Mouse (Mus musculus) heart, adult 2 months (tissue): ENCODE data around the gene Kcnk13. TPM values are rescaled to one million over a fixed set of nuclear protein-coding genes. Genes with fewer than 3 reads are reported as not detected.

Experiments used
- DNase-seq, 2 experiments: peaks; one replicate each; pipeline ENCODE4 v3.0.0; 2021
- H3K27ac ChIP-seq: fragments of 200-600 bp; 2 replicates; pipeline ENCODE4 v1.8.1; 2022
- H3K27me3 ChIP-seq: fragments of 200-500 bp; 2 replicates; pipeline ENCODE4 v1.6.1; 2012; ENCODE audit warnings: mild to moderate bottlenecking, low read length, inconsistent platforms, mixed read lengths; ENCODE audit not compliant: control insufficient read depth, insufficient read depth
- H3K36me3 ChIP-seq: fragments of 200-500 bp; 2 replicates; pipeline ENCODE4 v1.6.1; 2012; ENCODE audit warnings: low read length, inconsistent platforms; ENCODE audit not compliant: control insufficient read depth, insufficient read depth
- H3K4me1 ChIP-seq: fragments of 200-500 bp; 2 replicates; pipeline ENCODE4 v1.6.1; 2011; ENCODE audit warnings: low read length; ENCODE audit not compliant: control insufficient read depth, insufficient read depth
- H3K4me3 ChIP-seq: fragments of 200-600 bp; 2 replicates; pipeline ENCODE4 v1.8.1; 2022
- H3K79me2 ChIP-seq: fragments of 200-500 bp; replicated peaks from 2 replicates; pipeline ENCODE4 v1.6.1; 2012; ENCODE audit warnings: mild to moderate bottlenecking, inconsistent platforms, low read length, moderate library complexity, mixed read lengths; ENCODE audit not compliant: control insufficient read depth, insufficient read depth
- H3K9ac ChIP-seq: fragments of 200-500 bp; 2 replicates; pipeline ENCODE4 v1.6.1; 2012; ENCODE audit warnings: low read depth, mild to moderate bottlenecking, control low read depth, inconsistent platforms, low read length, mixed read lengths
- CTCF ChIP-seq: fragments of 200-600 bp; IDR thresholded peaks from 2 replicates; pipeline ENCODE4 v1.8.1; 2022; ENCODE audit warnings: antibody characterized with exemption, mild to moderate bottlenecking, moderate library complexity
- EP300 ChIP-seq: fragments of 200-500 bp; IDR thresholded peaks from 2 replicates; pipeline ENCODE4 v1.6.1; 2011; ENCODE audit warnings: low read depth, low read length, control low read depth; ENCODE audit not compliant: insufficient read depth
- POLR2A ChIP-seq: fragments of 200-500 bp; IDR thresholded peaks from 2 replicates; pipeline ENCODE4 v1.6.1; 2011; ENCODE audit warnings: mild to moderate bottlenecking, low read depth, low read length, control low read depth; ENCODE audit not compliant: insufficient read depth
- WGBS: fragments of 180-500 bp; shearing (Covaris S2); methylation state at CpG from one replicate; pipeline ENCODE4 v1.1.7; 2018; 5-methylcytosine and 5-hydroxymethylcytosine counted together
- intact Hi-C: fragments of 180-260 bp; cut with DNase I; formaldehyde crosslinking; loops from one replicate; pipeline ENCODE4 v1.15.1; 2025
- polyA plus RNA-seq: library from polyadenylated mRNA; depleted of rRNA; stranded (reverse); fragments of >200 nt; gene quantifications from 2 replicates; pipeline ENCODE4 v1.2.3, GENCODE M21; 2012
- total RNA-seq, 2 experiments: library from RNA; stranded (reverse); gene quantifications; 2 replicates each; pipeline ENCODE4 v1.2.3; 2021

The Kcnk13 gene
- total and polyA plus RNA-seq, 3 experiments = 0.31 to 0.39 (median 0.35) TPM

GRCm38 (mm10) chr12:100001910-100002309, 37.6 kb downstream of the Kcnk13 start:
- peak; percentile 43 to 45 for DNase-seq
- Histone ChIP-seq H3K4me3 (no peak overlapping the region), H3K79me2 (no peaks in the 10 kb centered on the region), H3K9ac (no peak overlapping the region), H3K4me1 (no peaks in the 10 kb centered on the region), H3K36me3 (no peaks in the 10 kb centered on the region), H3K27me3 (no peaks in the 10 kb centered on the region), H3K27ac (no peak overlapping the region)
- TF ChIP-seq CTCF (no peak), POLR2A (no peak), EP300 (no peak)
- WGBS = 58% methylated on average over 3 of the region's 3 CpGs
- intact Hi-C loops = no loop called here

- intact Hi-C loops = no loop called here
- Histone ChIP-seq H3K27ac (no peak overlapping the region), H3K4me1 (no peaks in the 10 kb centered on the region), H3K36me3 (no peaks in the 10 kb centered on the region), H3K9ac (no peak overlapping the region), H3K79me2 (no peaks in the 10 kb centered on the region), H3K4me3 (no peak overlapping the region), H3K27me3 (no peaks in the 10 kb centered on the region)
- 57% methylated on average over 8 of the region's 8 CpGs for WGBS
- no peak for DNase-seq
- no peak for TF ChIP-seq EP300
- no peak for TF ChIP-seq CTCF
- TF ChIP-seq POLR2A = no peak
These were observed 38.8 kb downstream of the Kcnk13 start for GRCm38 (mm10) chr12:100002914-100003587.

GRCm38 (mm10) chr12:100005285-100005684, 41.0 kb downstream of the Kcnk13 start:
- no peak for TF ChIP-seq POLR2A
- TF ChIP-seq EP300 = no peak
- TF ChIP-seq CTCF = no peak
- DNase-seq = peak in 1 of 2 experiments; percentile 14
- Histone ChIP-seq H3K9ac (no peak overlapping the region), H3K27ac (no peak overlapping the region), H3K79me2 (no peaks in the 10 kb centered on the region), H3K4me1 (no peaks in the 10 kb centered on the region), H3K36me3 (no peaks in the 10 kb centered on the region), H3K4me3 (no peak overlapping the region), H3K27me3 (no peaks in the 10 kb centered on the region)
- 76% methylated on average over 5 of the region's 5 CpGs for WGBS
- intact Hi-C loops = no loop called here

GRCm38 (mm10) chr12:100006681-100007080, 42.4 kb downstream of the Kcnk13 start:
- no peaks in the 10 kb centered on the region for H3K27me3 ChIP-seq
- no peak for TF ChIP-seq POLR2A
- no peak for TF ChIP-seq CTCF
- no peak for TF ChIP-seq EP300

GRCm38 (mm10) chr12:100012839-100013238, 48.5 kb downstream of the Kcnk13 start:
- Histone ChIP-seq H3K4me1 (no peaks in the 10 kb centered on the region), H3K9ac (no peak overlapping the region), H3K36me3 (no peaks in the 10 kb centered on the region), H3K27ac (no peak overlapping the region), H3K27me3 (no peaks in the 10 kb centered on the region), H3K79me2 (no peaks in the 10 kb centered on the region), H3K4me3 (no peak overlapping the region)
- no peak for TF ChIP-seq CTCF
- no peak for TF ChIP-seq EP300
- no peak for TF ChIP-seq POLR2A
- WGBS = 84% methylated on average over 3 of the region's 3 CpGs
- intact Hi-C loops = no loop called here
- DNase-seq = no peak

More at GRCm38 (mm10) chr12:100006681-100007080, 42.4 kb downstream of the Kcnk13 start:
- intact Hi-C loops = no loop called here
- 77% methylated on average over 2 of the region's 2 CpGs for WGBS
- Histone ChIP-seq H3K27ac (no peak overlapping the region), H3K36me3 (no peaks in the 10 kb centered on the region), H3K4me3 (no peak overlapping the region), H3K79me2 (no peaks in the 10 kb centered on the region), H3K4me1 (no peaks in the 10 kb centered on the region), H3K9ac (no peak overlapping the region)
- DNase-seq = no peak

- H3K36me3 ChIP-seq = no peaks in the 10 kb centered on the region
- TF ChIP-seq EP300 (no peak), POLR2A (no peak), CTCF (no peak)
- no peak overlapping the region for H3K4me3 ChIP-seq
- H3K27me3 ChIP-seq = no peaks in the 10 kb centered on the region
- no peak for DNase-seq
- H3K27ac ChIP-seq = no peak overlapping the region
- H3K9ac ChIP-seq = no peak overlapping the region
- 90% methylated on average over 5 of the region's 5 CpGs for WGBS
- no peaks in the 10 kb centered on the region for H3K4me1 ChIP-seq
- intact Hi-C loops = no loop called here
- no peaks in the 10 kb centered on the region for H3K79me2 ChIP-seq
These were observed 50.8 kb downstream of the Kcnk13 start for GRCm38 (mm10) chr12:100015146-100015545.
